Mouse (Mus musculus) midbrain, postnatal 0 days (tissue): Measurements from ENCODE around the gene Lhpp. TPM values are rescaled to one million over a fixed set of nuclear protein-coding genes. Genes with fewer than 3 reads are reported as not detected.

ENCODE experiments used
- ATAC-seq: fragments of 200-750 bp; cut with Nextera tagmentation; 2 replicates; pipeline ENCODE4 v1.8.0; 2017; ENCODE audit warnings: moderate number of reproducible peaks, mild to moderate bottlenecking, moderate TSS enrichment, moderate library complexity; ENCODE audit not compliant: low FRiP score
- DNase-seq: peaks from one replicate; pipeline ENCODE4 v3.0.0-alpha.2; 2015; ENCODE audit warnings: low spot score
- H3K27ac ChIP-seq: fragments of 300-500 bp; sonication (generic); 2 replicates; pipeline ENCODE4 v1.5.1; 2014; ENCODE audit warnings: low read depth, mild to moderate bottlenecking, low read length, mixed read lengths
- H3K27me3 ChIP-seq: fragments of 300-500 bp; sonication (generic); 2 replicates; pipeline ENCODE4 v1.6.1; 2014; ENCODE audit warnings: low read length, control low read depth, mixed read lengths; ENCODE audit not compliant: insufficient read depth
- H3K36me3 ChIP-seq: fragments of 300-500 bp; sonication (generic); 2 replicates; pipeline ENCODE4 v1.6.1; 2014; ENCODE audit warnings: low read length, control low read depth, mixed read lengths; ENCODE audit not compliant: insufficient read depth
- H3K4me1 ChIP-seq: fragments of 300-500 bp; sonication (generic); 2 replicates; pipeline ENCODE4 v1.6.1; 2014; ENCODE audit warnings: mild to moderate bottlenecking, control low read depth, antibody characterized with exemption, low read length, mixed read lengths; ENCODE audit not compliant: insufficient read depth
- H3K4me2 ChIP-seq: fragments of 300-500 bp; sonication (generic); 2 replicates; pipeline ENCODE4 v1.6.1; 2014; ENCODE audit warnings: low read depth, mild to moderate bottlenecking, low read length, mixed read lengths; ENCODE audit not compliant: poor library complexity, severe bottlenecking
- H3K4me3 ChIP-seq: fragments of 300-500 bp; sonication (generic); 2 replicates; pipeline ENCODE4 v1.5.1; 2014; ENCODE audit warnings: low read depth, mild to moderate bottlenecking, low read length, moderate library complexity
- H3K9ac ChIP-seq: fragments of 300-500 bp; sonication (generic); replicated peaks from 2 replicates; pipeline ENCODE4 v1.6.1; 2014; ENCODE audit warnings: mild to moderate bottlenecking, low read length, moderate library complexity, mixed read lengths; ENCODE audit not compliant: poor library complexity, severe bottlenecking
- H3K9me3 ChIP-seq: fragments of 300-500 bp; sonication (generic); 2 replicates; pipeline ENCODE4 v1.6.1; 2016; ENCODE audit warnings: low read length, control low read depth
- CTCF ChIP-seq: IDR thresholded peaks from 2 replicates; pipeline ENCODE4 v1.5.1; 2016; ENCODE audit warnings: antibody characterized with exemption, mild to moderate bottlenecking
- WGBS: fragments of 180-500 bp; shearing (Covaris S2); extraction: QIAGEN DNeasy Blood & Tissue Kit; methylation state at CpG from one replicate; pipeline ENCODE4 v1.1.7; 2014; 5-methylcytosine and 5-hydroxymethylcytosine counted together
- polyA plus RNA-seq: library from polyadenylated mRNA; unstranded; fragments of >200 nt; fragmentation: Nextera tagmentation; extraction: Ambion mirVana; gene quantifications from 2 replicates; pipeline ENCODE4 v1.2.1, GENCODE M21; 2015
- total RNA-seq: library from RNA; depleted of rRNA; stranded (reverse); fragments of >200 nt; gene quantifications from 2 replicates; pipeline ENCODE4 v1.2.3, GENCODE M21; 2014

The Lhpp gene
- total and polyA plus RNA-seq, 2 experiments from 2014 or later = 36.2 to 59.2 TPM

DNA sequence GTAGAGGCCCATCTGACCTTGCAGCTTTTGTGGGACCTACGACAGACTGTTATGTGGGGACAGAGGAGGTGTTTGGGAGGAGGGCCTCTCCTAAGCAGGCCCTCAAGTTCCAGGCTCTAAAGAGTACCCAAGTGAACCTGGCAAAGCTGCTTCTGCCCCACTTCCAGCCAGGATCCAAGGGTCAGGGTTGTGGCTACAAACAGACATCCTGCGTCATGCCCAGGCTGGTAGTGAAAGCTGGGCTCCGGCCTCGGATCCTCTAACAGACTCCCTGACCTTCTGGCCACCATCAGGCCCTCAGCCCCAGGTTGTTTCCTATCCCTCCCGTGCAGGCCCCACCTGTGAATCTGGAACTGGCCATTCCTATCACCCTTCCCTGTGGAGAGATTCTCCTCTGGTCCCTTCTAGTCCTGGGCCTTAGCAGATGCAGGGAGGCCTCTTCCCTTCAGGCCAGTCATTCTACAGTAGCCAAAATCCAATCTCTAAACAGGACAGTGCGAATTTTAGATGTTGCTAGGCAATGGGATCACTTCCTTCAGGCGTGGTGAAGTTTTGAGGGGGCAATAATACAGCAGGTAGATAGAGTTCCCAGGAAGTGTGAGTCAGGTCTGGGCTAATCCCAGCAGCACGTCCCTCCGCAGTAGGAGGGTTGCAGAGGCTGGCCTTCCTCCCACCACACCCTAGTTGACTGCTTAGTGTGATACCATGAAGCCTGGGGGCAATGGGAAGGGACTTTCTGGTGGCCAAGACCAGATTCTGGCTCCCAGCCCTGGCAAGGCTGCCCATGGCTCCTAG lies 93.3 kb downstream of the Lhpp start:
- 82% methylated on average over 9 of the region's 9 CpGs for WGBS
- Histone ChIP-seq H3K9me3 (no peaks in the 10 kb centered on the region), H3K4me2 (no peak overlapping the region), H3K27ac (no peak overlapping the region), H3K4me3 (no peak overlapping the region), H3K9ac (no peak overlapping the region), H3K4me1 (no peaks in the 10 kb centered on the region), H3K36me3 (no peaks in the 10 kb centered on the region), H3K27me3 (no peaks in the 10 kb centered on the region)
- DNase-seq (no peak), ATAC-seq (no peak)
- no peak for TF ChIP-seq CTCF

DNA sequence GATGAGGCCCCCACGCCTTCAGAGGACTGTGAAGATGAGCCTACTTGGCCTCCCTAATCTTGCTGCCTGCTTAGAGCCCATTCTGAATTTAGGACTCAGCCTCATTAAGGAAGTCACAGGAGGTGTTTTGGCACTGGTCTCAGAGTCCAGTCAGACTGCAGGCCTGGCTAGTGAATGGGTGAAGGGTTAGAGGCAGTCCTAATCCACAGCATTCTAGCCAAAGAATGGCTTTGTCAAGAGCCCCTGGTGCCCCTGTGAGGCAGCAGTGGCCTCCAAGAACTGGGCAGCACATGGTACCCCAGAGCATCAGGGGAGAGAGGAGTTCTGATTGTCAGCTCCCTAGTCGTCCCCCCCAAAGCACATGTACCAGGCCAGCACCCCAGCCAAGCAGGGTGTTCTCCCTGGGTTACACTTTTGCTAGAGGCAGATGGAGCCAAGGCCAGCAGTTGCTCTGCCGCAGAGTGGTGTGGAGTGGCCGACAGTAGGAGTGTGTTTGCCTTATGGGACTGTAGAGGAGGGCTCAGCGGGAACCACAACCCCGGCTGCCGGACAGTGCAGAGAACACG lies 94.0 kb downstream of the Lhpp start:
- Histone ChIP-seq H3K27me3 (no peaks in the 10 kb centered on the region), H3K36me3 (no peaks in the 10 kb centered on the region), H3K9me3 (no peaks in the 10 kb centered on the region), H3K4me3 (no peak overlapping the region), H3K27ac (no peak overlapping the region), H3K4me2 (no peak overlapping the region), H3K4me1 (no peaks in the 10 kb centered on the region), H3K9ac (no peak overlapping the region)
- no peak for TF ChIP-seq CTCF
- DNase-seq (peak; percentile 4), ATAC-seq (no peak)
- WGBS = 88% methylated on average over 8 of the region's 8 CpGs

DNA sequence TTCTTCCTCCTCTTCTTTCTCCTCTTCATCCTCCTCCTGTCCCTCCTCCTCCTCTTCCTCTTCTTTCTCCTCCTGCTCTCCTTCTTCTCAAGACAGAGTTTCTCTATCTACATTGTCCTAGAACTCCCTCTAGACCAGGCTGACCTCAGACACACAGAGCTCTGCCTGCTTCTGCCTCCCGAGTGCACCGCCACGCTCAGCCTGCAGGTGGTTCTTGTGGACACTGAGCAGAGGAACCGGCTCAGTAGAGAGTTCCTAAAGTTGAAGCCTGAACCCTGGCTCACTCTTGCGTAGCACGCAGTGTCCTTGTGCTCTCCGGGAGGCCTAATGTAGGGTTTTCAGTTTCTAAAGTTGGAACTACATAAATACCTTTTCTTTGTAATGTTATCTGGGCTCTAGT lies 94.7 kb downstream of the Lhpp start:
- Histone ChIP-seq H3K9ac (no peak overlapping the region), H3K4me1 (no peaks in the 10 kb centered on the region), H3K9me3 (no peaks in the 10 kb centered on the region), H3K27me3 (no peaks in the 10 kb centered on the region), H3K36me3 (no peaks in the 10 kb centered on the region), H3K27ac (no peak overlapping the region), H3K4me2 (no peak overlapping the region), H3K4me3 (no peak overlapping the region)
- TF ChIP-seq CTCF = peak; percentile 20; the same call in 1 of the 2 replicates
- DNase-seq (no peak), ATAC-seq (no peak)
- WGBS = 91% methylated on average over 7 of the region's 7 CpGs

DNA sequence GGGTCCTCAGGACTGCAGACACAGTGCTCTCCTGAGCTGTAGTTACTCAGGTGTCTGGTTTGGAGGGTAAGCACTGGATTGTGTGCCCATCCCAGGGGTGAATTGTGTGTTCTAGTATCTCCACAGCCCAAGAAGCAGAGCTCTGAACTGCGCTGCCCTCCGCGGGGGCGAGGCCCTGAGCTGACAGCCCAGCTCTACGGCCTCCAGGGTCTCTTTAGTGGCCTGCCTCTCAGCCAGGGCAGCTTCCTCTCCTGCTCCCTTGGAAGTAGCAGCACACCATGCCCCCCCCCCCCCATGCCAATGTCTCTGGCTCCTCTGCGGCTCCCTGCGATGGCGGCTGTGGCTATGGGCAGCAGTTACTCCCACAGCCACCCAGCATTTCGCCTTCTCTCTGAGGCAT lies 101.1 kb downstream of the Lhpp start:
- Histone ChIP-seq H3K27me3 (no peaks in the 10 kb centered on the region), H3K4me1 (peaks cover 8% of the 10 kb centered on the region), H3K27ac (no peak overlapping the region), H3K4me3 (no peak overlapping the region), H3K9ac (no peak overlapping the region), H3K36me3 (no peaks in the 10 kb centered on the region), H3K4me2 (no peak overlapping the region), H3K9me3 (no peaks in the 10 kb centered on the region)
- WGBS = 86% methylated on average over 9 of the region's 9 CpGs
- no peak for DNase-seq
- TF ChIP-seq CTCF = no peak
- no peak for ATAC-seq

GRCm38 (mm10) chr7:132712044-132712708 lies 101.7 kb downstream of the Lhpp start:
- H3K4me2 ChIP-seq = no peak overlapping the region
- no peak for TF ChIP-seq CTCF
- WGBS = 50% methylated on average over 16 of the region's 16 CpGs
- 0 out of 2 replicates have a peak, but pooled peaks have one; percentile 32 for ATAC-seq
- no peak overlapping the region for H3K9ac ChIP-seq
- H3K36me3 ChIP-seq = no peaks in the 10 kb centered on the region
- H3K27ac ChIP-seq = 0 out of 2 replicates have a peak overlapping the region, but pooled peaks have one; percentile 18
- H3K4me1 ChIP-seq = peaks cover 8% of the 10 kb centered on the region
- H3K4me3 ChIP-seq = no peak overlapping the region
- DNase-seq = peak; percentile 29
- no peaks in the 10 kb centered on the region for H3K9me3 ChIP-seq
- H3K27me3 ChIP-seq = no peaks in the 10 kb centered on the region

DNA sequence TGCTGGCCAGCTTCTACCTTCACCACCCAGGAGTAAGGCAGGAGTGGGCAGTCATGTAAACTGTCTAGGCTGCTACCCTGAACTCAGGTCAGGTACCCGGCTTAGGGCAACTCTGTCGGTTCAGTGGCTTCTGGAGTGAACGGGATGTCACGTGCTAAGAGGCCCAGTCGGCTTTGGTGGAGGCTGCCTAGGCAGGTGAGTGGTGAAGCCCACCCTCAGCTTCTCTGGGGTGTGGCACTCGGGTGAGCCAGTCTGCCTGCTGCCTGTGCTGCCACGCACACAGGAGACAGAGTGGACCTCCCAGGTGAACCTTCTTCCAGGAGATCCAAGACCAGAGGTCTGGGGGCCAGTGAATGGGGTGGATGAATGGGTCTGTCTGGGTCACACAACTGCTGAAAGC lies 102.5 kb downstream of the Lhpp start:
- no peaks in the 10 kb centered on the region for H3K36me3 ChIP-seq
- H3K9me3 ChIP-seq = no peaks in the 10 kb centered on the region
- no peak overlapping the region for H3K4me2 ChIP-seq
- no peak for ATAC-seq
- no peak overlapping the region for H3K9ac ChIP-seq
- peaks cover 8% of the 10 kb centered on the region for H3K4me1 ChIP-seq
- H3K4me3 ChIP-seq = no peak overlapping the region
- no peak overlapping the region for H3K27ac ChIP-seq
- WGBS = 87% methylated on average over 7 of the region's 7 CpGs
- TF ChIP-seq CTCF = no peak
- no peak for DNase-seq
- no peaks in the 10 kb centered on the region for H3K27me3 ChIP-seq
